Mouse (Mus musculus) forebrain, embryonic 15.5 days (tissue): ENCODE data around the gene Gm813. TPM values are rescaled to one million over a fixed set of nuclear protein-coding genes. Genes with fewer than 3 reads are reported as not detected.

ENCODE experiments used
- ATAC-seq: fragments of 200-750 bp; cut with Nextera tagmentation; replicated peaks from 2 replicates; pipeline ENCODE4 v1.8.0; 2017; ENCODE audit warnings: mild to moderate bottlenecking, moderate TSS enrichment, moderate library complexity
- H3K27ac ChIP-seq: fragments of 300-500 bp; sonication (generic); replicated peaks from 2 replicates; pipeline ENCODE4 v1.5.1; 2015; ENCODE audit warnings: mild to moderate bottlenecking, inconsistent platforms
- H3K27me3 ChIP-seq: fragments of 300-500 bp; sonication (generic); 2 replicates; pipeline ENCODE4 v1.6.1; 2015; ENCODE audit warnings: inconsistent platforms
- H3K36me3 ChIP-seq: fragments of 300-500 bp; sonication (generic); 2 replicates; pipeline ENCODE4 v1.6.1; 2015; ENCODE audit warnings: mild to moderate bottlenecking, inconsistent platforms
- H3K4me1 ChIP-seq: fragments of 300-500 bp; sonication (generic); 2 replicates; pipeline ENCODE4 v1.6.1; 2015; ENCODE audit warnings: inconsistent platforms
- H3K4me2 ChIP-seq: fragments of 300-500 bp; sonication (generic); replicated peaks from 2 replicates; pipeline ENCODE4 v1.6.1; 2015; ENCODE audit warnings: mild to moderate bottlenecking, inconsistent platforms
- H3K4me3 ChIP-seq: fragments of 300-500 bp; sonication (generic); 2 replicates; pipeline ENCODE4 v1.5.1; 2015; ENCODE audit warnings: mild to moderate bottlenecking, inconsistent platforms
- H3K9ac ChIP-seq: fragments of 300-500 bp; sonication (generic); replicated peaks from 2 replicates; pipeline ENCODE4 v1.6.1; 2015; ENCODE audit warnings: mild to moderate bottlenecking, inconsistent platforms
- H3K9me3 ChIP-seq: fragments of 300-500 bp; sonication (generic); 2 replicates; pipeline ENCODE4 v1.6.1; 2016; ENCODE audit warnings: inconsistent platforms
- WGBS: fragments of 180-500 bp; shearing (Covaris S2); methylation state at CpG from one replicate; pipeline ENCODE4 v1.1.7; 2015; ENCODE audit warnings: mixed read lengths; 5-methylcytosine and 5-hydroxymethylcytosine counted together
- polyA plus RNA-seq: library from polyadenylated mRNA; unstranded; fragments of >200 nt; fragmentation: Nextera tagmentation; extraction: Ambion mirVana; gene quantifications from 2 replicates; pipeline ENCODE4 v1.2.1, GENCODE M21; 2015

Gene Gm813
- polyA plus RNA-seq, 1 experiment from 2014 or later, result not detected

DNA sequence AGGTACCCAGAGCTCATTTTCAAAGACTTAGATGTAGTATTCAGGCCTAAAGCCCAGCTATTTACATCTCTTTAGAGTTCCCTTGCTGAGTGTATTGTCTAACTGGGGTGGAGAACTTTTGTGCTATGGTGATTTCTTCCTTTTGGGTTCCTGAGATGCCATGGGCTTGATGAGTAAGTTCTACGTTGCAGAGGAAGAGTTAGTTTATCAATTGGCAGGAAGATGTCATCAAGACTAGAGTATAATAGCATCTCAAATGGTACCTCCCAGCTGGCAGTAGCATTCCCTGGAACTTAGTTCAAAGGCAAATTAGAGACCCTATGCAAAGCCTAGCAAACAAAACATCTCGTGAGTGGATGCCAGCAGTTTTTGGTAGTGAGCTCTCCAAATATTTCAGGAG is 19.1 kb upstream of the Gm813 start:
- no peak overlapping the region for H3K4me2 ChIP-seq
- WGBS, result 48% methylated on average over 2 of the region's 2 CpGs
- H3K36me3 ChIP-seq, result no peaks in the 10 kb centered on the region
- no peak overlapping the region for H3K4me3 ChIP-seq
- H3K4me1 ChIP-seq, result no peaks in the 10 kb centered on the region
- no peak for ATAC-seq
- H3K27ac ChIP-seq, result no peak overlapping the region
- H3K9ac ChIP-seq, result no peak overlapping the region
- no peaks in the 10 kb centered on the region for H3K27me3 ChIP-seq
- H3K9me3 ChIP-seq, result no peaks in the 10 kb centered on the region

DNA sequence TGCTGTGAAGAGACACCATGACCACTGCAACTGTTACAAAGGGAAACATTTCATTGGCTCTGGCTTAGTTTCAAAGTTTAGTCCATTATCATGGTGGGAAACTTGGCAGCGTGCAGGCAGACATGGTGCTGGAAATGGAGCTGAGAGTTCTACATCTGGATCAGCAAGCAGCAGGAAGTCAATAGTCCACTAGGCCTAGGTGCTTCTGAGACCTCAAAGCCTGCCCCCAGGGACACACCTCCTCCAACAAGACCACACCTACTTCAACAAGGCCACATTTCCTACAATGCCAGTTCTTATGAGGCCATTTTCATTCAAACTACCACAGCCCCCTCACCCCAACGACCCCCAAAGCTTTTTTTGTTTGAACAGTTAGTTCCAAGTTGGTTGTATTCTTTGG is 13.0 kb upstream of the Gm813 start:
- Histone ChIP-seq H3K4me1 (no peaks in the 10 kb centered on the region), H3K27me3 (no peaks in the 10 kb centered on the region), H3K9ac (no peak overlapping the region), H3K36me3 (no peaks in the 10 kb centered on the region), H3K4me3 (no peak overlapping the region), H3K9me3 (no peaks in the 10 kb centered on the region), H3K4me2 (no peak overlapping the region), H3K27ac (no peak overlapping the region)
- ATAC-seq, result no peak
- 67% methylated on average over 2 of the region's 2 CpGs for WGBS

DNA sequence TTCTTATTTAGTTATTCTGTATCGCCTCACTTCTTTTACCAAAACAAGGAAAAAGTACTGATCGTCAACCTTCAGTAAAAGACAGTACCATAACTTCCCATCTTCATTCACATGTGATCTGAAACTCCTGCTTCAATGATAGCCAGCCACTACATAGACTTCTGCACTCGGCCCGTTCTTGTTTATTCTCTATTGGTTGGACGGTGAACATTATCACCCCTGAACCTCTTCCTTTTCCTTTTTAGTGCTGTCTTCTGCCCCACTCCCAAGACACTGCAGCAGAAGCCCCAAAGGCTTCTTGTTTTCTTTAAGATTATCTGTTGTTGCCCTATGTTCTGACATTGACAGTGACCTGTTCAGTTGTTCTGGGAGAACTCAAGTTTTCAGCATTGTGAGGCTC is 12.2 kb upstream of the Gm813 start:
- no peaks in the 10 kb centered on the region for H3K36me3 ChIP-seq
- no peak overlapping the region for H3K4me3 ChIP-seq
- no peak overlapping the region for H3K4me2 ChIP-seq
- H3K4me1 ChIP-seq, result no peaks in the 10 kb centered on the region
- H3K27me3 ChIP-seq, result no peaks in the 10 kb centered on the region
- no peak overlapping the region for H3K27ac ChIP-seq
- H3K9me3 ChIP-seq, result no peaks in the 10 kb centered on the region
- WGBS, result 92% methylated on average over 5 of the region's 5 CpGs
- ATAC-seq, result no peak
- H3K9ac ChIP-seq, result no peak overlapping the region

DNA sequence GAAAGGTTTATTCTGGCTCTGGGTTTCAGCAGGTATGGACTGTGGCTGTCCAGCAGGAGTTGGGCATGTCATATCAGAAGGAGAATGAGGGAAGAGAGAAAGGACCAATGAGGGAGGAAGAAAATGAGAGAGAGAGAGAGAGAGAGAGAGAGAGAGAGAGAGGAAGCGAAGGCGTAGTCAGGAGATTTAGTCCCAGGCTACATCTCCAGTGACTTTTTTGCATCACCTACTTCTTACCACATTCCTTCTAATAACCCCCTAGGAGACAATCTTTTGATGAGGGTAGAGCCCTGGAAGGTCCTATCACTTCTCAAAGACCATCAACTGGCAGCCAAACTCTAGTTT is 11.5 kb upstream of the Gm813 start:
- Histone ChIP-seq H3K27me3 (no peaks in the 10 kb centered on the region), H3K9me3 (no peaks in the 10 kb centered on the region), H3K9ac (no peak overlapping the region), H3K4me1 (no peaks in the 10 kb centered on the region), H3K4me3 (no peak overlapping the region), H3K27ac (no peak overlapping the region), H3K4me2 (no peak overlapping the region), H3K36me3 (no peaks in the 10 kb centered on the region)
- no peak for ATAC-seq
- WGBS, result 100% methylated on average over 2 of the region's 2 CpGs

DNA sequence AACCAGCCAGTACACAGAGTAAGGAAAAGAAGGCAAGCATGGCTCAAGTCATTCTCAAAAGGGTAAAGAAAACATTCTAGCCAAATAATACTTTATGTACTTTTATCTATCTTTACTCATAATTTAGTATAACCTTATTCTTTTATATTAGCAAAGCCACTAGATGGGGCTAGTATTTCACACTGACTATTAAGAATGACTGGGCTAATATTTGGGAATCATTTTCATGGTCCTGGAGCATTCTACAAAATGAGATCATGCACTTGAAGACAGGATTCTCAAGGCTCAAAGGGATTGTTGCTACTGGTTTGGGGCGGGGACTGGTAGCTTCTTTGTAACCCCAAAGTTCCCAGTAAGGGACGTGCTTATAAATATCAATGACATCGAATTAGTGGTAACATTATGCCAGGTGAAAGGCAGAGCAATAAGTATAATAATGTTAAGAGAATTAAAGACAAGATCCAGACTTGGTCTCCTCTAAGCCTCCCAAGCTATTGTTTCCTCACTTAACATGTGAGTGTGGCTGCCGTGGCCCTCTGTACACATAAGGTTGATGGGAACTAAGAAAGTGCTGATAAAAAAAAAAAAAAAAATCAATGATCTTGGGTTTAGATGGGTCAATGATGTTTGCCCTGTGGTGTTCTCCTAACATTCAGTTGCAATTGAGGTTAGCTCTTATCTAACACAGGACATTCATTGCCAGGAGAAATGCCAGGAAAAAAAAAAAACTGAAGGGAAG is 11.0 kb upstream of the Gm813 start:
- H3K27me3 ChIP-seq, result no peaks in the 10 kb centered on the region
- ATAC-seq, result no peak
- H3K9me3 ChIP-seq, result no peaks in the 10 kb centered on the region
- H3K9ac ChIP-seq, result no peak overlapping the region
- no peak overlapping the region for H3K27ac ChIP-seq
- H3K36me3 ChIP-seq, result no peaks in the 10 kb centered on the region
- no peaks in the 10 kb centered on the region for H3K4me1 ChIP-seq
- 90% methylated on average over 4 of the region's 4 CpGs for WGBS
- no peak overlapping the region for H3K4me2 ChIP-seq
- no peak overlapping the region for H3K4me3 ChIP-seq

DNA sequence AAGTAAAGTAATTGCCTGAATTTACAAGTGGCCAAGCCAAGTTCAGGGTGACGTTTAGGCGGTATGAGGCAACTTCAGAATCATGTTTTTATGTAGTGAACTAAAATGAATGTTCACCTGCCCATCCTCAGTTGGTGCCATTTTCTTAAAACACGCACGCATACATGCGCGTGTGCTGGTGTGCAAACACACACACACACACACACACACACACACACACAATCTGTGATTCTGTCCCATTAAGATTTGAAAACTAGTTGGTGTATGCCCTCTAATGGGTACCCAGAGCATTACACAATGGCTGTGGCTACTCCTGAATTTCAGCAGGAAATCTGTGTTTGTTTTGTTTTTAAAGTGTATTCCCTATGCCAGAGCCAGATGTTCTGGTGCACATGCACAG is 7.2 kb upstream of the Gm813 start:
- Histone ChIP-seq H3K4me2 (no peak overlapping the region), H3K36me3 (no peaks in the 10 kb centered on the region), H3K27ac (no peak overlapping the region), H3K4me3 (no peak overlapping the region), H3K9ac (no peak overlapping the region), H3K9me3 (no peaks in the 10 kb centered on the region), H3K27me3 (no peaks in the 10 kb centered on the region), H3K4me1 (no peaks in the 10 kb centered on the region)
- WGBS, result 90% methylated on average over 6 of the region's 6 CpGs
- ATAC-seq, result peak; percentile 55; the same call in 1 of the 2 replicates

DNA sequence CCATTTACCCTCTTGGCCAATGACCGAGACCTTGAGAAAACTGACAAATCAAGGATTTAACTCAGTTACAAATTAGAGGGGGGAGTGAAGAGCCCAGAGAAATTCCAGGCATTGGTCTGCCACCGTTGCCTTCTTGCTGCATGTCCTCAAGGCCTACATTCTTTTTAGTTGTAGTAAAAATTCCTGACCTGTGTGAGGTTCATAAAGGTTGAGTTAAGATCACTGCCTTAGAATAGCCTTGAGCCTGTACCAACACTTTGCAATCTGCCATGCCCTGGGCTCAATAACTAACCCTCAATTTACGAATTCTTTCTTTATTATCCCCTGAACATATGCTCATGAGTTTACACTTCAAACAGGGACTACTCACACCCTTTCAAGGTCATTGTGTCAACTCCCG is 6.3 kb upstream of the Gm813 start:
- Histone ChIP-seq H3K27me3 (no peaks in the 10 kb centered on the region), H3K4me1 (no peaks in the 10 kb centered on the region), H3K9ac (no peak overlapping the region), H3K36me3 (no peaks in the 10 kb centered on the region), H3K27ac (no peak overlapping the region), H3K4me2 (no peak overlapping the region), H3K9me3 (no peaks in the 10 kb centered on the region), H3K4me3 (no peak overlapping the region)
- WGBS, result 76% methylated on average over 4 of the region's 4 CpGs
- no peak for ATAC-seq

DNA sequence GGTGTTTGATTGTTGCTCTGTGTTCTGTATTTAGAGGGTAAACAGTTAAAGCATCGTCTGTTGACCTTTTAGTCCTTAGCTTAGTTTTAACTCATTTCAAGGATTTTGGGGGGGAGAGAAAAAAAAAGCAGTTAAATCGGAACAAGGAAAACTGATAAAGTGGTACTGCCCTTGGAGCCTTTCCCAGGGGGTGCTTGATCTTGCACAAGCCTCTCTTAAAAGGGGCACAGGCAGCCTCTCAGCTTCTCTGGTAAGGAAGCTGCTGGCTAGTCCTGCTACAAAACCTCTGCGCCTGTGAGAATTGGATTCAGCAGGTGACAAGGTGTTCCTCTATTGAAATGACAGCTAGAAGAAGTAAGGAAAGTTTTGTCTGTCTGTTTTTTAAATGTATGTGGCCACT is 5.6 kb upstream of the Gm813 start:
- 89% methylated on average over 3 of the region's 3 CpGs for WGBS
- no peaks in the 10 kb centered on the region for H3K9me3 ChIP-seq

DNA sequence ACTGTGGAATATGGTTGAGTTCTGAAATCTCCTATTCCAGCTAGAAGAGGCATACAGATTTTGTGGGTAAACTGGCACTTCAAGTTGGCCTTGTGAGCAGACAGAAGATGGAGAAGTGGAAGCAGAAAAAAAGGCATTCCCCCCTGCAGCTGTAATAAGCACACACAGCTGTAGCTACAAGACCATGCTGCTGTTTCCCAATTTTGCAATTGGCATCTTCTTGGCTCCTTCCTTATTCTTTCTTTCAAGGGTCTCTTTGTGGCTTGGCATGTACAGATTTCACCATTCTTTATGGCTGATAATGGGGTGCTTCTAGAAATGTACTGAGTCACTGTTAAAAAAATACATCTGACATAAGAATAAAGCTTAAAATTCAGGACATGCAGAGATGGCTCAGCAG is 568 bp upstream of the Gm813 start:
- Histone ChIP-seq H3K4me2 (no peak overlapping the region), H3K36me3 (no peaks in the 10 kb centered on the region), H3K27ac (no peak overlapping the region), H3K9ac (no peak overlapping the region), H3K9me3 (no peaks in the 10 kb centered on the region), H3K27me3 (no peaks in the 10 kb centered on the region), H3K4me1 (no peaks in the 10 kb centered on the region), H3K4me3 (no peak overlapping the region)
- ATAC-seq, result no peak

More for the DNA sequence above, 5.6 kb upstream of the Gm813 start:
- Histone ChIP-seq H3K4me3 (no peak overlapping the region), H3K4me1 (no peaks in the 10 kb centered on the region), H3K27me3 (no peaks in the 10 kb centered on the region), H3K4me2 (no peak overlapping the region), H3K9ac (no peak overlapping the region), H3K36me3 (no peaks in the 10 kb centered on the region), H3K27ac (no peak overlapping the region)
- no peak for ATAC-seq

DNA sequence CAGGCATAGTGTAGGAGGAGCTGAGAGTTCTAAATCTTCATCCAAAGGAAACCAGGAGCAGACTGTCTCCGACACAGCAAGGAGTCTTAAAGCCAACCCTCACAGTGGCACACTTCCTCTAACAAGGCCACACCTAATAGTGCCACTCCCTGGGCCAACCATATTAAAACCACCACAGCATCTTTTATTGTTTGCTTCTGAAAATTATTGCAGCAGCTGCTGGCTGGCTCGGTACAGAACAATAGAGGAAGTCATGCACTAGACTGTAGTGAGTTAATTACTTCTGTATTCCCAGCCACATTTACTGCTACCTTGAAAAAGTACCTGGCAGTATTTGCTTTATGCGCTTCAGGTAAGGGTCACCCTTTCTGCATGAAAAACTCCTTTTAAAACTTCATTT is 3.8 kb downstream of the Gm813 start:
- WGBS, result 70% methylated on average over 3 of the region's 3 CpGs
- Histone ChIP-seq H3K9ac (no peak overlapping the region), H3K27me3 (no peaks in the 10 kb centered on the region), H3K4me1 (no peaks in the 10 kb centered on the region), H3K27ac (no peak overlapping the region), H3K9me3 (no peaks in the 10 kb centered on the region), H3K36me3 (no peaks in the 10 kb centered on the region), H3K4me3 (no peak overlapping the region), H3K4me2 (no peak overlapping the region)
- ATAC-seq, result no peak

DNA sequence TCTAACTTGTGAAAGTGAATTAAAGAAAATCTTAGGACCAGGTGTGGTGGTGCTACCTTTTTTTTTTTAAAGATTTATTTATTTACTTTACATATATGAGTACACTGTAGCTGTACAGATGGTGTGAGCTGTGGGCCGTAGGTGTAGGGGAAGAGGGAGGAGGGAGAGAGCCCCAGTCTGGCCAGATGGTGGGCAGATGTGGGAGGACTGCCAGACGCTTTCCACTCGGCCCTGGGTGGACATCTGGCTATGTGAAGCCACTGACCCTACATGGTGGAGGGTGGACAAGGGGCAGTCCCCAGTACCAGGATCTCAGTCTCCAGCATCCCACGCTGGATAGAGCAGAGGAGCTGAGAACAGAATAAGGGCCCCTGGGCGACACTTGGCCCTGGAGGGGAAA is 9.7 kb downstream of the Gm813 start:
- no peaks in the 10 kb centered on the region for H3K27me3 ChIP-seq
- no peaks in the 10 kb centered on the region for H3K4me1 ChIP-seq
- no peaks in the 10 kb centered on the region for H3K36me3 ChIP-seq
- H3K9me3 ChIP-seq, result no peaks in the 10 kb centered on the region
- no peak overlapping the region for H3K4me2 ChIP-seq
- H3K9ac ChIP-seq, result no peak overlapping the region
- ATAC-seq, result no peak
- WGBS, result 80% methylated on average over 5 of the region's 5 CpGs
- no peak overlapping the region for H3K27ac ChIP-seq
- no peak overlapping the region for H3K4me3 ChIP-seq

DNA sequence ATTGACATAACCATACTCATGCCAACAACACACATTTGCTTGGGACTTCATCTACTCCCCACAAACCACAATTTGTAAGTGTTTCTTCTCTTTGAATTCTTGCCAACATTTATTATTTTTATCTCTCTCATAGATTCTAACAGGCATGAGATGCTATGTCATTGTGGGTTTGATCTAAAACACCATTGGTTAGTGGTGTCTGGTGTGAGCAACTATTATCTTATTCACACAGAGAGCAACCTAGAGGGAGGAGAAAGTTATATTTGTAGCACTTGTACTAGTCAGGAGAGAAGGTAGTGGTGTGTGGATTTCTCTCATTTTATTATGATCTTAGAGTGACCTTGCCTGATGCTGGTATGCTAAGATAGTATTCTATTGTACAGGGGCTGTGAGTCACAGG is 12.1 kb downstream of the Gm813 start:
- H3K27ac ChIP-seq, result no peak overlapping the region
- no peak overlapping the region for H3K4me2 ChIP-seq
- no peak overlapping the region for H3K9ac ChIP-seq
- no peak for ATAC-seq
- H3K4me3 ChIP-seq, result no peak overlapping the region
- H3K9me3 ChIP-seq, result no peaks in the 10 kb centered on the region
- no peaks in the 10 kb centered on the region for H3K36me3 ChIP-seq
- no peaks in the 10 kb centered on the region for H3K27me3 ChIP-seq
- no peaks in the 10 kb centered on the region for H3K4me1 ChIP-seq

DNA sequence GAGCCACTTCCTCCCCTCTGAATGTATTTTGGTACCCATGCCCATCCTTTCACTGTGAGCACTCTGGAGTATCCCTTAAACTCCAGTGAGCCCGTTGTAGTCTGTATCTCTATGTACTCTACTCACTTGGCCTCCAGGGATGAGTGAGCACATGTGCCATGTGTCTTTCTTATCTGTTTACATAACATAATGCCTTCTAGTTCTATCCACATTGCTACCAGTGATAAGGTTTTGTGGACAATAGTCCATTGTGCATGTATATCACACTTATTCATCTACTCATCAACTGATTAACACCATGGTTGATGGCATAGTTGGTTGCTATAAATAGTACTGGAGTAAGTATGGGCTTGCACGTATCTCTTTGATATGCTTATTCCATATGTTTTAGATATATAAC is 12.9 kb downstream of the Gm813 start:
- no peak overlapping the region for H3K4me3 ChIP-seq
- no peaks in the 10 kb centered on the region for H3K9me3 ChIP-seq
- 92% methylated on average over 2 of the region's 2 CpGs for WGBS
- H3K9ac ChIP-seq, result no peak overlapping the region
- no peak overlapping the region for H3K4me2 ChIP-seq
- no peaks in the 10 kb centered on the region for H3K36me3 ChIP-seq
- no peaks in the 10 kb centered on the region for H3K27me3 ChIP-seq
- no peak for ATAC-seq
- H3K4me1 ChIP-seq, result no peaks in the 10 kb centered on the region
- no peak overlapping the region for H3K27ac ChIP-seq
